Mouse (Mus musculus) embryonic stem cell, embryonic (primary cell): ENCODE measurements around the gene Gas8.
"Not testable (repeated sequence)": the region's sequence is repeated elsewhere in the genome, so short reads cannot be mapped to it uniquely, and the experiment has no call there.

ENCODE experiments used
- CTCF ChIA-PET, 4 experiments: fragments of 300-600 bp in 2 of 4; fragments of 350-600 bp in 2 of 4; sonication (Branson Sonifier 250); formaldehyde crosslinking; loops; one replicate each; lab custom pipeline; 2022; ENCODE audit warnings: inconsistent platforms in 2 of 4; lab: Charles Lee
- POLR2A ChIA-PET, 4 experiments: fragments of 300-600 bp in 2 of 4; fragments of 350-600 bp in 2 of 4; sonication (Branson Sonifier 250); formaldehyde crosslinking; loops; one replicate each; lab custom pipeline; 2022; ENCODE audit warnings: antibody characterized with exemption in 4 of 4, inconsistent platforms in 1 of 4; lab: Charles Lee

The Gas8 gene

GRCm38 (mm10) chr8:123518667-123519066 lies at the start of gene Gas8:
Gas8 (plus strand) TSS chr8:123518834.
- CTCF ChIA-PET = interaction anchor here in 3 of 4 experiments (0.5 to 2.3 kb wide), 13 partner anchors 24 to 860 kb away, joined by 3 to 16 read pairs (median 3); partner anchors contain the start of gene Mc1r (in 1 of the 3)

GRCm38 (mm10) chr8:123472991-123473390 lies 45.6 kb upstream of the Gas8 start:
- CTCF ChIA-PET = not testable (repeated sequence)
- POLR2A ChIA-PET = interaction anchor here in 1 of 4 experiments (1.3 kb wide), 1 partner anchor 26 kb away, joined by 3 read pairs; no protein-coding TSS in a partner anchor

More at GRCm38 (mm10) chr8:123518667-123519066, at the start of gene Gas8:
- POLR2A ChIA-PET = interaction anchor here in 3 of 4 experiments (0.6 to 1.6 kb wide), 14 partner anchors 10 to 294 kb away, joined by 3 to 9 read pairs (median 4); partner anchors contain the start of gene Afg3l1 (in 2 of the 3)

- POLR2A ChIA-PET = interaction anchor here in 2 of 4 experiments (0.7 to 1.4 kb wide), 2 partner anchors 10 to 198 kb away, joined by 3 to 4 read pairs; no protein-coding TSS in a partner anchor
- CTCF ChIA-PET = not testable (repeated sequence)
Observed at GRCm38 (mm10) chr8:123474549-123474948, 44.1 kb upstream of the Gas8 start.

GRCm38 (mm10) chr8:123476911-123477736 lies 41.5 kb upstream of the Gas8 start:
- ChIA-PET CTCF (interaction anchor here in 2 of 4 experiments (1.7 to 2.0 kb wide), 2 partner anchors 34 kb away, joined by 5 to 7 read pairs; no protein-coding TSS in a partner anchor), POLR2A (interaction anchor here in 3 of 4 experiments (0.6 to 2.7 kb wide), 17 partner anchors 10 to 103 kb away, joined by 3 to 16 read pairs (median 5); partner anchors contain the start of genes Mc1r (in 1 of the 3) and Tcf25 (in 1 of the 3))

GRCm38 (mm10) chr8:123477737-123478258 lies 40.8 kb upstream of the Gas8 start, which contains the start of gene Afg3l1:
Afg3l1 (plus strand) TSS chr8:123477903.
- POLR2A ChIA-PET = interaction anchor here in 3 of 4 experiments (0.6 to 2.7 kb wide), 27 partner anchors 9 to 205 kb away, joined by 3 to 16 read pairs (median 4); partner anchors contain the start of genes Gas8 (in 3 of the 3), Mc1r (in 1 of the 3) and Tcf25 (in 1 of the 3)
- CTCF ChIA-PET = interaction anchor here in 2 of 4 experiments (0.6 to 2.0 kb wide), 3 partner anchors 35 to 646 kb away, joined by 3 to 7 read pairs (median 5); no protein-coding TSS in a partner anchor

DNA sequence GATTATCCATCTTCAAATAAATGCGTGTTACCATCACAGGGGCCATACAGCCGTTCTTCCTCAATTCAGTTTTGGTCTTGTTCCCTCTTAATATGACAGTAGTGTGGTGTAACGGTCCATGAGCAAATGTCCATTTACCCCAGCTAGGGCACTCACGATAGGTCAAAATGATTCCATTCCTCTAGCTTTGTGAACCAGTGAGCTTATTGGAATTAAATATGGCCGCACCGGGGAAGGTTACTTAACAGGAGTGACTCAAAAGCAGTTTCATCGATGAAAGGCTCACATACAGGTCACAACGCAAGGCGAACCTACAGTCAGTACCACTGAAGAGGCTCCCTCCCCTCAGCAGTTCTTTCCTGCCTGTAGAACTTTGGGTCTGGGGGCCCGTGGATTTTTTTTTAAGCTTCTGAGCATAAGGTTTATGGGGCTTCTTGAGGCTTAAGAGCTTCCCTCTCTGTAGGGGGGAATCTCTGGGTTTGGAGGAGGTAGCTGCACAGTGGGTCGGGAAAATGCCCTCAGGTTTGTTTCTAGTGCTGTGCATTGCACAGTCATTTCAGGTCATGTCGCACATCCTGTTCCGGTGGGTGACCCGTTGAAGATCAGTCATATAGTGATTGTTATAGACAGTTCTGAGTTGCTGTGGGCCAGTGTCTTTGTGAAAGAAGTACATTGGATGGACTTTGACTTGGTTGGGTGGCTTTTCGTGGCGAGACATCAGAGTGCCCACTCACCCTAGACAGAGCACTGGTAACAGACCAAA lies 40.0 kb upstream of the Gas8 start:
- POLR2A ChIA-PET = interaction anchor here in 3 of 4 experiments (0.6 to 2.7 kb wide), 35 partner anchors 8 to 907 kb away, joined by 3 to 16 read pairs (median 4); partner anchors contain the start of genes Gas8 (in 3 of the 3), Dbndd1 (in 2 of the 3), Mc1r (in 2 of the 3) and Tcf25 (in 1 of the 3)
- CTCF ChIA-PET = interaction anchor here in 2 of 4 experiments (0.6 to 2.0 kb wide), 3 partner anchors 22 to 36 kb away, joined by 3 to 7 read pairs (median 5); no protein-coding TSS in a partner anchor

GRCm38 (mm10) chr8:123482627-123483026 lies 36.0 kb upstream of the Gas8 start:
- ChIA-PET POLR2A (interaction anchor here in 2 of 4 experiments (0.9 to 1.8 kb wide), 10 partner anchors 13 to 82 kb away, joined by 3 to 10 read pairs (median 4); partner anchors contain the start of gene Gas8 (in 1 of the 2)), CTCF (interaction anchor here in 3 of 4 experiments (0.6 to 2.2 kb wide), 9 partner anchors 25 to 301 kb away, joined by 3 to 13 read pairs (median 4); no protein-coding TSS in a partner anchor)

GRCm38 (mm10) chr8:123491280-123492075 lies 27.2 kb upstream of the Gas8 start:
- ChIA-PET POLR2A (interaction anchor here in 1 of 4 experiments (1.0 kb wide), 1 partner anchor 13 kb away, joined by 4 read pairs; the partner anchor contains the start of gene Afg3l1), CTCF (no interaction called here)

DNA sequence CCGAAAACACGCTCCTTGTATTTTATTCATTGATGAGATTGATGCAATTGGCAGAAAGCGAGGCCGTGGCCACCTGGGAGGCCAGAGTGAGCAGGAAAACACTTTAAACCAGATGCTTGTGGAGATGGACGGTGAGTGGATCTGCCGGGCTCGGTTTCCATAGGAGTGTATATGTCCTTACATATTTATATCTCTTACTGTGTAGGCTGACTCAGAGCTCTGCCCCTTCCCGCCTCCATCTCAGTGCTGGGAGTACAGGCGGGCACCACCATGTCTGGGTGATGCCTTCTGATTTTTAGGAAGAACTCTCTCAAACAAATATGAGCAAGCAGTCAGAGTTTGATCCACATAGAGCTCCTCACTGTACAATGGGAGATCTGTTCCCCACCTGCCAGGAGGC lies 25.7 kb upstream of the Gas8 start:
- ChIA-PET CTCF (no interaction called here), POLR2A (interaction anchor here in 1 of 4 experiments (1.0 to 1.5 kb wide), 2 partner anchors 15 to 22 kb away, joined by 4 read pairs; partner anchors contain the start of genes Afg3l1 and Dbndd1)

GRCm38 (mm10) chr8:123497699-123498098 lies 20.9 kb upstream of the Gas8 start:
- ChIA-PET POLR2A (interaction anchor here in 2 of 4 experiments (1.0 to 1.5 kb wide), 4 partner anchors 8 to 19 kb away, joined by 3 to 5 read pairs (median 4); no protein-coding TSS in a partner anchor), CTCF (interaction anchor here in 1 of 4 experiments (0.5 kb wide), 1 partner anchor 12 kb away, joined by 3 read pairs; no protein-coding TSS in a partner anchor)

- ChIA-PET POLR2A (interaction anchor here in 1 of 4 experiments (1.0 kb wide), 2 partner anchors 16 to 21 kb away, joined by 3 read pairs; partner anchors contain the start of gene Afg3l1), CTCF (interaction anchor here in 2 of 4 experiments (1.0 to 1.2 kb wide), 2 partner anchors 16 kb away, joined by 3 to 5 read pairs; partner anchors contain the start of gene Dbndd1 (in 2 of the 2))
Observed at GRCm38 (mm10) chr8:123498963-123499362, 19.7 kb upstream of the Gas8 start.

DNA sequence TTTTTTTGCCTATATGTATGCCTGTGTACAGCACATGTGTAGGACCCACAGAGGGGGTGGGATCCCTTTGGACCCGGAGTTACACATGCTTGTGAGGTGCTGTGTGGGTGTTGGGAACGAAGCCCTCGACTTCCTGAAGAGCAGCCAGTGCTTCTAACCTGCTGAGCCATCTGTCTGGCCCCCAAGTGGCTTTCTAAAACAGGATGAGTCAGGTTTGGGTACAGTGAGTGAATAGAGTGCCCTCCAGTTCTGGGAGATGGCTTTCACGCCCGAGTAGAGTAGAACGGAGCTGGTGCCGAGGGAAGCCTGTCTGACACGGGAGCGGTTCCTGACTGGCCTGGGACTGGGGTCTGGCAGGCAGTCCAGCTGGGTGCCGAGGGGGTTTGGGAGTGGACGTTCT lies 19.1 kb upstream of the Gas8 start:
- CTCF ChIA-PET = interaction anchor here in 2 of 4 experiments (1.0 to 1.2 kb wide), 2 partner anchors 15 to 16 kb away, joined by 3 to 5 read pairs; partner anchors contain the start of gene Dbndd1 (in 2 of the 2)
- POLR2A ChIA-PET = interaction anchor here in 1 of 4 experiments (1.0 to 3.2 kb wide), 3 partner anchors 10 to 22 kb away, joined by 3 to 14 read pairs (median 6); partner anchors contain the start of gene Afg3l1

DNA sequence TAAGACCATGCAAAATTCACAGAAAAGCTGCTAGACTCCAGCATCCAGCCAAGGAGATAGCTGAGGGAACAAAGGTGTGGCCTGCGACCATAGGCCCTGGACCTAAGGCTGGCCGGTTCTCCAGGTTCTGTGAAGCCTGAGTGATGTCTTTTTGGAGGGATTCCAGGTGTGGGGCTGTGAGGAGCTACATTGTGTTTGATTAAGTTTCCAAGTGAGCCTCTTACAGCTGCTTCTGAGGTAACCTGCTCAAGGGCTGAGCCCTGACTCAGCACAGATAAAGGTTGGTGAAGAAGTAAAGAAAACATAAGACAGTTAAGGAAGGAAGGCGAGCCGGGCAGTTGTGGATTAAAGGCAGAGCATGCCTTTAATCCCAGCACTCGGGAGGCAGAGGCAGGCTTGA lies 16.4 kb upstream of the Gas8 start:
- ChIA-PET CTCF (interaction anchor here in 2 of 4 experiments (0.5 to 1.6 kb wide), 3 partner anchors 13 to 563 kb away, joined by 3 to 5 read pairs (median 4); partner anchors contain the start of gene Dbndd1 (in 2 of the 2)), POLR2A (interaction anchor here in 2 of 4 experiments (0.6 to 6.6 kb wide), 4 partner anchors 12 to 53 kb away, joined by 3 to 49 read pairs (median 8); partner anchors contain the start of genes Dbndd1 (in 1 of the 2) and Gas8 (in 1 of the 2))

- ChIA-PET CTCF (interaction anchor here (0.5 to 1.0 kb wide), 5 partner anchors 11 to 125 kb away, joined by 3 to 5 read pairs (median 4); partner anchors contain the start of gene Dbndd1 (in 3 of the 4)), POLR2A (interaction anchor here in 3 of 4 experiments (0.8 to 6.6 kb wide), 3 partner anchors 10 to 11 kb away, joined by 4 to 49 read pairs (median 5); partner anchors contain the start of gene Dbndd1 (in 2 of the 3))
Observed at GRCm38 (mm10) chr8:123503801-123504467, 14.7 kb upstream of the Gas8 start.
